Mouse (Mus musculus): ENCODE measurements at regions not wholly inside any gene's neighbourhood (a gene's known extent, or its start where the extent isn't known, plus 50 kb on each side); places are given as distances from the start of the nearest gene placed in this dataset.

- H3K4me2 ChIP-seq (ENCODE audit: low read length) = no peak overlapping the region
- no peak overlapping the region for H3K9ac ChIP-seq (ENCODE audit: low read length)
- no peak overlapping the region for H3K4me3 ChIP-seq (ENCODE audit: low read depth, low read length)
- DNase-seq (ENCODE audit: low spot score) = no peak
- no peaks in the 10 kb centered on the region for H3K4me1 ChIP-seq (replicated peaks; ENCODE audit: control insufficient read depth, insufficient read depth, low read length)
- peak; percentile 65; the same call in 1 of the 2 replicates for ATAC-seq (replicated peaks; ENCODE audit: low FRiP score, low TSS enrichment, low read depth)
- H3K9me3 ChIP-seq (ENCODE audit: control insufficient read depth, low read length) = no peaks in the 10 kb centered on the region
- H3K27me3 ChIP-seq (replicated peaks; ENCODE audit: control insufficient read depth, insufficient read depth, low read length) = no peaks in the 10 kb centered on the region
- H3K27ac ChIP-seq (ENCODE audit: low read depth) = no peak overlapping the region
- 64% methylated on average over 1 of the region's 1 CpGs for WGBS
- no peaks in the 10 kb centered on the region for H3K36me3 ChIP-seq (ENCODE audit: control insufficient read depth, insufficient read depth, low read length)
Observed at GRCm38 (mm10) chr13:7306995-7307394, 658.4 kb upstream of the Pfkp start.

- no peaks in the 10 kb centered on the region for H3K4me1 ChIP-seq (replicated peaks; ENCODE audit: control insufficient read depth, insufficient read depth, low read length)
- H3K27ac ChIP-seq (ENCODE audit: low read depth) = no peak overlapping the region
- no peak overlapping the region for H3K4me2 ChIP-seq (ENCODE audit: low read length)
- ATAC-seq (replicated peaks; ENCODE audit: low FRiP score, low TSS enrichment, low read depth) (no peak), DNase-seq (ENCODE audit: low spot score) (no peak)
- H3K27me3 ChIP-seq (replicated peaks; ENCODE audit: control insufficient read depth, insufficient read depth, low read length) = no peaks in the 10 kb centered on the region
- 89% methylated on average over 5 of the region's 5 CpGs for WGBS
- no peak overlapping the region for H3K9ac ChIP-seq (ENCODE audit: low read length)
- no peaks in the 10 kb centered on the region for H3K9me3 ChIP-seq (ENCODE audit: control insufficient read depth, low read length)
- no peaks in the 10 kb centered on the region for H3K36me3 ChIP-seq (ENCODE audit: control insufficient read depth, insufficient read depth, low read length)
- H3K4me3 ChIP-seq (ENCODE audit: low read depth, low read length) = no peak overlapping the region
Observed at GRCm38 (mm10) chr13:7307396-7307795, 658.8 kb upstream of the Pfkp start.

GRCm38 (mm10) chr13:7313474-7313873 is 664.9 kb upstream of the Pfkp start:
- H3K27ac ChIP-seq (ENCODE audit: low read depth) = no peak overlapping the region
- ATAC-seq (replicated peaks; ENCODE audit: low FRiP score, low TSS enrichment, low read depth) (no peak), DNase-seq (ENCODE audit: low spot score) (no peak)
- H3K4me1 ChIP-seq (replicated peaks; ENCODE audit: control insufficient read depth, insufficient read depth, low read length) = no peaks in the 10 kb centered on the region
- WGBS = 83% methylated on average over 1 of the region's 1 CpGs
- H3K9me3 ChIP-seq (ENCODE audit: control insufficient read depth, low read length) = no peaks in the 10 kb centered on the region
- H3K36me3 ChIP-seq (ENCODE audit: control insufficient read depth, insufficient read depth, low read length) = no peaks in the 10 kb centered on the region
- H3K27me3 ChIP-seq (replicated peaks; ENCODE audit: control insufficient read depth, insufficient read depth, low read length) = no peaks in the 10 kb centered on the region
- H3K9ac ChIP-seq (ENCODE audit: low read length) = no peak overlapping the region
- no peak overlapping the region for H3K4me3 ChIP-seq (ENCODE audit: low read depth, low read length)
- H3K4me2 ChIP-seq (ENCODE audit: low read length) = no peak overlapping the region

- H3K9me3 ChIP-seq (ENCODE audit: control insufficient read depth, low read length) = no peaks in the 10 kb centered on the region
- H3K27ac ChIP-seq (ENCODE audit: low read depth) = no peak overlapping the region
- 72% methylated on average over 2 of the region's 2 CpGs for WGBS
- DNase-seq (ENCODE audit: low spot score) (no peak), ATAC-seq (replicated peaks; ENCODE audit: low FRiP score, low TSS enrichment, low read depth) (no peak)
- H3K4me1 ChIP-seq (replicated peaks; ENCODE audit: control insufficient read depth, insufficient read depth, low read length) = no peaks in the 10 kb centered on the region
- H3K9ac ChIP-seq (ENCODE audit: low read length) = no peak overlapping the region
- no peak overlapping the region for H3K4me3 ChIP-seq (ENCODE audit: low read depth, low read length)
- no peak overlapping the region for H3K4me2 ChIP-seq (ENCODE audit: low read length)
- H3K27me3 ChIP-seq (replicated peaks; ENCODE audit: control insufficient read depth, insufficient read depth, low read length) = no peaks in the 10 kb centered on the region
- H3K36me3 ChIP-seq (ENCODE audit: control insufficient read depth, insufficient read depth, low read length) = no peaks in the 10 kb centered on the region
Observed at GRCm38 (mm10) chr13:7330151-7330550, 681.6 kb upstream of the Pfkp start.

GRCm38 (mm10) chr13:7345760-7346159 is 697.2 kb upstream of the Pfkp start:
- Histone ChIP-seq H3K4me3 (ENCODE audit: low read depth, low read length) (no peak overlapping the region), H3K27ac (ENCODE audit: low read depth) (no peak overlapping the region), H3K27me3 (replicated peaks; ENCODE audit: control insufficient read depth, insufficient read depth, low read length) (no peaks in the 10 kb centered on the region), H3K9ac (ENCODE audit: low read length) (no peak overlapping the region), H3K9me3 (ENCODE audit: control insufficient read depth, low read length) (no peaks in the 10 kb centered on the region), H3K36me3 (ENCODE audit: control insufficient read depth, insufficient read depth, low read length) (no peaks in the 10 kb centered on the region), H3K4me2 (ENCODE audit: low read length) (no peak overlapping the region), H3K4me1 (replicated peaks; ENCODE audit: control insufficient read depth, insufficient read depth, low read length) (no peaks in the 10 kb centered on the region)
- ATAC-seq (replicated peaks; ENCODE audit: low FRiP score, low TSS enrichment, low read depth) (no peak), DNase-seq (ENCODE audit: low spot score) (no peak)
- 84% methylated on average over 1 of the region's 1 CpGs for WGBS

GRCm38 (mm10) chr13:7348431-7348830 is 699.9 kb upstream of the Pfkp start:
- DNase-seq (ENCODE audit: low spot score) (no peak), ATAC-seq (replicated peaks; ENCODE audit: low FRiP score, low TSS enrichment, low read depth) (no peak)
- H3K9me3 ChIP-seq (ENCODE audit: control insufficient read depth, low read length) = no peaks in the 10 kb centered on the region
- H3K27me3 ChIP-seq (replicated peaks; ENCODE audit: control insufficient read depth, insufficient read depth, low read length) = no peaks in the 10 kb centered on the region
- H3K4me1 ChIP-seq (replicated peaks; ENCODE audit: control insufficient read depth, insufficient read depth, low read length) = no peaks in the 10 kb centered on the region
- H3K9ac ChIP-seq (ENCODE audit: low read length) = no peak overlapping the region
- H3K4me2 ChIP-seq (ENCODE audit: low read length) = no peak overlapping the region
- H3K4me3 ChIP-seq (ENCODE audit: low read depth, low read length) = no peak overlapping the region
- H3K27ac ChIP-seq (ENCODE audit: low read depth) = no peak overlapping the region
- H3K36me3 ChIP-seq (ENCODE audit: control insufficient read depth, insufficient read depth, low read length) = no peaks in the 10 kb centered on the region

GRCm38 (mm10) chr13:7353011-7353410 is 704.4 kb upstream of the Pfkp start:
- Histone ChIP-seq H3K4me2 (ENCODE audit: low read length) (no peak overlapping the region), H3K9ac (ENCODE audit: low read length) (no peak overlapping the region), H3K9me3 (ENCODE audit: control insufficient read depth, low read length) (no peaks in the 10 kb centered on the region), H3K27ac (ENCODE audit: low read depth) (no peak overlapping the region), H3K36me3 (ENCODE audit: control insufficient read depth, insufficient read depth, low read length) (no peaks in the 10 kb centered on the region), H3K27me3 (replicated peaks; ENCODE audit: control insufficient read depth, insufficient read depth, low read length) (no peaks in the 10 kb centered on the region), H3K4me3 (ENCODE audit: low read depth, low read length) (no peak overlapping the region), H3K4me1 (replicated peaks; ENCODE audit: control insufficient read depth, insufficient read depth, low read length) (no peaks in the 10 kb centered on the region)
- 79% methylated on average over 4 of the region's 4 CpGs for WGBS
- DNase-seq (ENCODE audit: low spot score) = no peak
- ATAC-seq (replicated peaks; ENCODE audit: low FRiP score, low TSS enrichment, low read depth) = no peak

- DNase-seq (ENCODE audit: low spot score) = no peak
- no peak for ATAC-seq (replicated peaks; ENCODE audit: low FRiP score, low TSS enrichment, low read depth)
- no peak overlapping the region for H3K4me2 ChIP-seq (ENCODE audit: low read length)
- no peaks in the 10 kb centered on the region for H3K36me3 ChIP-seq (ENCODE audit: control insufficient read depth, insufficient read depth, low read length)
- no peak overlapping the region for H3K27ac ChIP-seq (ENCODE audit: low read depth)
- H3K9me3 ChIP-seq (ENCODE audit: control insufficient read depth, low read length) = no peaks in the 10 kb centered on the region
- WGBS = 78% methylated on average over 3 of the region's 3 CpGs
- no peak overlapping the region for H3K4me3 ChIP-seq (ENCODE audit: low read depth, low read length)
- H3K27me3 ChIP-seq (replicated peaks; ENCODE audit: control insufficient read depth, insufficient read depth, low read length) = no peaks in the 10 kb centered on the region
- no peaks in the 10 kb centered on the region for H3K4me1 ChIP-seq (replicated peaks; ENCODE audit: control insufficient read depth, insufficient read depth, low read length)
- H3K9ac ChIP-seq (ENCODE audit: low read length) = no peak overlapping the region
Observed at GRCm38 (mm10) chr13:7357071-7357470, 708.5 kb upstream of the Pfkp start.

- no peak overlapping the region for H3K27ac ChIP-seq (ENCODE audit: low read depth)
- no peak for ATAC-seq (replicated peaks; ENCODE audit: low FRiP score, low TSS enrichment, low read depth)
- no peak overlapping the region for H3K4me2 ChIP-seq (ENCODE audit: low read length)
- H3K27me3 ChIP-seq (replicated peaks; ENCODE audit: control insufficient read depth, insufficient read depth, low read length) = no peaks in the 10 kb centered on the region
- no peaks in the 10 kb centered on the region for H3K36me3 ChIP-seq (ENCODE audit: control insufficient read depth, insufficient read depth, low read length)
- H3K4me3 ChIP-seq (ENCODE audit: low read depth, low read length) = no peak overlapping the region
- no peak for DNase-seq (ENCODE audit: low spot score)
- WGBS = 71% methylated on average over 8 of the region's 8 CpGs
- H3K4me1 ChIP-seq (replicated peaks; ENCODE audit: control insufficient read depth, insufficient read depth, low read length) = no peaks in the 10 kb centered on the region
- H3K9ac ChIP-seq (ENCODE audit: low read length) = no peak overlapping the region
- H3K9me3 ChIP-seq (ENCODE audit: control insufficient read depth, low read length) = no peaks in the 10 kb centered on the region
Observed at GRCm38 (mm10) chr13:7373559-7373958, 725.0 kb upstream of the Pfkp start.

Measured in intestine, embryonic 14.5 days (tissue).